Mouse (Mus musculus): Measurements from ENCODE around the gene 1700057G04Rik.

1700057G04Rik gene

DNA sequence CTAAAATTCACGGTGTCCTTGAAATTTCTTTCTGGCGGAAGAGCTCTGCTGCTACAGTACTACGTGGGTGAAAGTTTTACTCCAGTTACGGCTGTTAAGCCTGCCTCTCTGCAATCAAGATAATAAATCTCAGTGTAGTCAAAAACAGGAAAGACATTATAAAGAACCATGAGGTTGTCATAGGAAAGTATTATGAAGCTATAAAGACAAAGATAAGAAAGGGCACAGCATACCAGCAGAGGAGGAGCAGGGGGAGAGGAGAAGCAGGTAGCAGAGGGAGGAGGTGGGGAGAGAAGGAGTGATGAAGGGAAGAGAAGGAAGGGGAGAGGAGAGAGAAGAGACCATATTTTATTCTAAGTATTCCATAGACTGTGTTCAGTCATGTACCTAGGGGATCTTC is 64.7 kb downstream of the 1700057G04Rik start:
- in situ Hi-C loops (cut with MboI; ENCODE audit: low pct_unique_long_range_greater_than_20kb in 1 of 2, low sequenced_read_pairs in 2 of 2, unreplicated experiment in 1 of 2) = no loop called here

DNA sequence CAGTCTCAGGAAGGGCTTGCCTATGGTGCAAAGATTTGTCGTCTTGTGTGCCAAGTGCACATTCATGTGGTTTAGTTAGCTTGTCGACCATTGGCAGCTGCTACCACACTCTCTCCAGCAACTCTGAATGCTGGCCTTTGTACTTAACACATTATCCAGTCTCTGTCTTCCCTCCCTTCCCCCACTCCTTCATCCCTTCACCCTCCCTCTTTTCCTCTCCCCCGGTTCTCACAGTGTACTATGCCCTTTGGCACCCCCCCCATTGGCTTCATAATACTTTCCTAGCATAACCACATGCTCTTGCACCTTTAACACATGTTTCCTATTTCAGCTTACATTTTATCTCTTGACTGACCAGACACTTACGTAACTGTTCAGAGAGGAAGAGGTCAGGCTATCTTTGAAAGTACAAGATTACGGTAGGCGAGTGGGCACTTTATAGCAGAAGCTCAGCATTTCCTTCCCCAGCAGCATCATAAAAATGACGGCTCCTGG is 65.6 kb downstream of the 1700057G04Rik start:
- in situ Hi-C loops (cut with MboI; ENCODE audit: low pct_unique_long_range_greater_than_20kb in 1 of 2, low sequenced_read_pairs in 2 of 2, unreplicated experiment in 1 of 2) = loop anchor here in 1 of 2 experiments (25.0 kb wide), 1 partner anchor 212 kb away; no protein-coding TSS in a partner anchor

- in situ Hi-C loops (cut with MboI; ENCODE audit: low pct_unique_long_range_greater_than_20kb in 1 of 2, low sequenced_read_pairs in 2 of 2, unreplicated experiment in 1 of 2) = loop anchor here in 1 of 2 experiments (25.0 kb wide), 1 partner anchor 213 kb away; no protein-coding TSS in a partner anchor
These were observed 66.2 kb downstream of the 1700057G04Rik start for GRCm38 (mm10) chr9:92375378-92375777.

- in situ Hi-C loops (cut with MboI; ENCODE audit: low pct_unique_long_range_greater_than_20kb in 1 of 2, low sequenced_read_pairs in 2 of 2, unreplicated experiment in 1 of 2) = loop anchor here in 1 of 2 experiments (25.0 kb wide), 1 partner anchor 216 kb away; no protein-coding TSS in a partner anchor
These were observed 68.8 kb downstream of the 1700057G04Rik start for GRCm38 (mm10) chr9:92377967-92378366.

GRCm38 (mm10) chr9:92379240-92379639 is 70.1 kb downstream of the 1700057G04Rik start:
- in situ Hi-C loops (cut with MboI; ENCODE audit: low pct_unique_long_range_greater_than_20kb in 1 of 2, low sequenced_read_pairs in 2 of 2, unreplicated experiment in 1 of 2) = loop anchor here in 1 of 2 experiments (25.0 kb wide), 1 partner anchor 217 kb away; no protein-coding TSS in a partner anchor

DNA sequence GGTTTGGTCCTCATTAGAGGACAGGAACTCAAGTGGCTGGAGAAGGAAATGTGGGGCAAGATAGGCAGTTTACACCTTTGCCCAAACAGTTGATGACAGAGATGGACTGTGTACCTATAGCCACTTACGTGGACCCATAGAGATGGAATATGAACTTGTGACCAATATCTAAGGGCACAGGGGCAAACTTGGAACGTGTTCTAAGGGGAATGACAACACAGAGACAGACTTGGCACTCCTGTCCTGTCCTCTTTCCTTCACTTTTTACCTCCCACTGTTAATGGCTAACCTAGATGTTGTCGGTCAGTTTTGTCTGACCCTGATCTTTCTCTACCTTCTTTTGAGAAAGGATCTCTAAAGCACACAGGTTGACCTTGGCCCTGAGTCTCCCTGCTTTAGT is 74.2 kb downstream of the 1700057G04Rik start:
- in situ Hi-C loops (cut with MboI; ENCODE audit: low pct_unique_long_range_greater_than_20kb in 1 of 2, low sequenced_read_pairs in 2 of 2, unreplicated experiment in 1 of 2) = loop anchor here in 1 of 2 experiments (25.0 kb wide), 1 partner anchor 221 kb away; no protein-coding TSS in a partner anchor

- in situ Hi-C loops (cut with MboI; ENCODE audit: low pct_unique_long_range_greater_than_20kb in 1 of 2, low sequenced_read_pairs in 2 of 2, unreplicated experiment in 1 of 2) = loop anchor here in 1 of 2 experiments (25.0 kb wide), 1 partner anchor 222 kb away; no protein-coding TSS in a partner anchor
These were observed 75.2 kb downstream of the 1700057G04Rik start for GRCm38 (mm10) chr9:92384401-92384800.

DNA sequence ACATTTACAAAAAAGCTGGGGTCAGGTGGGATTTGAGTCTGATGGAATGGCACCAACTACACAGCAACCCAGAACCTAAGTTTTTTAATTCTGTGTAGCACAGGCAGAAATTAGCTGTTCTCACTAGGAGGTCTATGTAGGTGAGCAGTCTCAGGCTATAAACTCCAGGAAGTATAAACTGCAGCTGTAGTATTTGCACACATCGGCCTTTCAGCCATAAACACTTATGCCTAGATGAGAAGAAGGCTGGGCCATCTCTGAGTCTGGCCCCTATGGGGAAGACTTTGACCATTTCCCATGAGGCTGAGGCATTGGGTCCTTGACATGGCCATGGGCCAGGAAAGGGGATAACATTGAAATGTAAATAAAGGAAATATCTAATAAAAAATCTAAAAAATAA is 76.7 kb downstream of the 1700057G04Rik start:
- in situ Hi-C loops (cut with MboI; ENCODE audit: low pct_unique_long_range_greater_than_20kb in 1 of 2, low sequenced_read_pairs in 2 of 2, unreplicated experiment in 1 of 2) = loop anchor here in 1 of 2 experiments (25.0 kb wide), 1 partner anchor 224 kb away; no protein-coding TSS in a partner anchor

DNA sequence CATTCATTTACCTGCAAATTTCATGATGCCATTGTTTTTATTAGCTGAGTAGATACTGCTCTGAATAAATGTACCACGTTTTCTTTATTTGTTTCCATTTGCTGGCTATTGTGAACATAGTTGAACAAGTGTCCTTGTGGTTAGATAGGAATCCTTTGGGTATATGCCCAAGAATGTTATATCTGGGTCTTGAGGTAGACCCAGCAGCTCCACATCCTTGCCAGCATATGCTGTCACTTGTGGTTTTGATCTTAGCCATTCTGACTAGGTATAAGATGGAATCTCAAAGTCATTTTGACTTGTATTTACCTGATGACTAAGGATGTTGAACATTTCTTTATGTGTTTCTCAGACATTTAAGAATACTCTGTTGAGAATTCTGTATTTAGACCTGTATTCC is 77.7 kb downstream of the 1700057G04Rik start:
- in situ Hi-C loops (cut with MboI; ENCODE audit: low pct_unique_long_range_greater_than_20kb in 1 of 2, low sequenced_read_pairs in 2 of 2, unreplicated experiment in 1 of 2) = loop anchor here in 1 of 2 experiments (25.0 kb wide), 1 partner anchor 225 kb away; no protein-coding TSS in a partner anchor

DNA sequence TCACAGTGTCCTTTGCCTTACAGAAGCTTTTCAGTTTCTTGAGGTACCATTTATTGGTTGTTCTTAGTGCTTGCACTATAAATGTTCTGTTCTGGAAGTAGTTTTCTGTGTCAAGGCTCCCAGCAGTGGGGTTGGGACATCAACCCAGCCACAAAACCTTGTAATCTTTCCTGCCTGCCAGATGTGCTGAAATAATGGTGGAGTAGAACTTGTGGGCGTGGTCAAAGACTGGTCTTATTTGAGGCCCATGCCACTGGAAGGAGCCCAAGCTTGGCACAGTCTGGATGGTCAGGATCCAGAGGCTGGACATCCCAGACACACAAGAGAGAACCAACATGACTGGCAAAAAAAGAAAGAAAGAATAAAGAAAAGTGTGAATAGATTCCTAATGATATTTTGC is 78.2 kb downstream of the 1700057G04Rik start:
- in situ Hi-C loops (cut with MboI; ENCODE audit: low pct_unique_long_range_greater_than_20kb in 1 of 2, low sequenced_read_pairs in 2 of 2, unreplicated experiment in 1 of 2) = loop anchor here in 1 of 2 experiments (25.0 kb wide), 1 partner anchor 225 kb away; no protein-coding TSS in a partner anchor

GRCm38 (mm10) chr9:92402628-92403027 is 93.5 kb downstream of the 1700057G04Rik start:
- in situ Hi-C loops (cut with MboI; ENCODE audit: low pct_unique_long_range_greater_than_20kb in 1 of 2, low sequenced_read_pairs in 2 of 2, unreplicated experiment in 1 of 2) = no loop called here

All from mouse embryonic stem cell (cell line).